Mouse (Mus musculus): ENCODE results near the gene Tmod1.

DNA sequence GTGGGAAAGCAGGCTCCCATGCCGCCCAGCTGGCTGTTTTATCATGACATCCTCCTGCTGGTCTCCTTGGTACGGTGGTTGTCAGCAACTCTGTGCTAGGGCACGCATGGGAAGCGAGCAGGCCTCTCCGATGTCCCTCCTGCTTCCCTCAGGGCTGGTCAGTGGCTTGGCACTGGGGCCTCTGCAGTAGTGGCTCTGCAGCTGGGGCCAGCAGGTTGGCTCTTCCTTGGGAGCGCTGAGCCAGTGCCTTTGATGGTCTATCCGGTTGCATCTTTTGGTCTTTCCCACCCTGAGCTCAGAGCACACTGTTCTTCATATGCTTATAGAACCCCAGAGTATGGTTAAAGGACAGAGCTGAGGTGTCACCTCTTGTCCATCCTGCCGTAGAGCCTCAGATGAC lies 71.3 kb downstream of the Tmod1 start:
- TF ChIP-seq CTCF (IDR thresholded peaks at IDR 0.05; ENCODE audit: low read depth, low read length) (no peak), POLR2A (IDR thresholded peaks at IDR 0.05; ENCODE audit: borderline replicate concordance, low read depth, low read length) (no peak)

Measured in bone marrow macrophage, adult 2 months (primary cell).